ENCODE assay signal across 11 mouse cellular contexts in the genomic region with DNA sequence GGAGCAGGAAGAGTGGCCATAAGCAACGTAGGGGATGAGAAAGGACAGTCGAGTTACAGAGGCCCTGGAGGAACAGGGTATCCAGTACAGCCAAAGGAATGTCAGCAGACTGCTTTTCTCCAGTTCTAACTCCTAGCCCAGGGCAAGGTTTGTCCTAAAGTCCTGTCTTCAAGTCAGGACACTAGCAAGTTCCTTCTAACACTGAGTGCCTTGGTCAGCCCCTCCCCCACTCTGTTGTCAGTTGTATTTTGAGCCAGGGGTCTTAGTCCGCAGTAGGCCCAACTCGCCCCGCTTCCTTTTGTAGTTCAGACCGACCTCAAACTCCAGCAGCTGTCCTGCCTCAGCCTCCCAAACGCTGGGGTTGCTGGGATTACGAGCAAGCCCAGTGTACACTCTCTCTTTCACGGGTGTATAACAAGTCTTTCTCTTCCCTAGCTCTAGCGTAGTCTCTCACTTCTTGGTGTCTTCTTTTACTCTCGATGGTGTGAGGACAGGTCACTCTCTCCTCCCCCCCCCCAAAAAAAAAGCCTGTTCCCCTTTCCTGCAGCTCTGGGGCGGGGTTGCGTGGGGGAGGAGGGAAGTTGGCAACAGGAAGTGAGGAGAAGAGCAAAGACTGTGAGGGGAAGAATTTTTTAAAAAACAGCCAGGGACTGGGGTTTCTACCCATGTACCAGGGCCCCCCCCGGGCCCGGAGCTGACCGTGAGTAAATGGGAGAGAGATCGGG. TPM values are rescaled to one million over a fixed set of nuclear protein-coding genes. Genes with fewer than 3 reads are reported as not detected.
DNase-seq lines count a peak whose midpoint lies in the region; ATAC-seq and TF ChIP-seq lines count a peak whose summit lies in the region.
"Had no signal": no experiment of that assay in that cellular context is flagged by ENCODE, and none has a peak within 500 bp of the region (broad histone marks: within the 10 kb centered on the region; RNA-seq: fewer than 3 reads in every experiment).

No protein-coding gene starts in this region.

- ATAC-seq in midbrain, embryonic 11.5 days (ENCODE audit: low FRiP score), result no peak
- no peak for ATAC-seq in midbrain, embryonic 15.5 days (replicated peaks)
- ATAC-seq in liver, embryonic 16.5 days (ENCODE audit: low read depth), result no peak
- no peak for ATAC-seq in erythroid progenitor cell, adult 5-6 weeks (replicated peaks; ENCODE audit: low FRiP score, poor library complexity, severe bottlenecking)

- H3K9me3 ChIP-seq in midbrain, embryonic 11.5 days (ENCODE audit: control insufficient read depth, low read length), result no peaks in the 10 kb centered on the region
- no peaks in the 10 kb centered on the region for H3K9me3 ChIP-seq in midbrain, embryonic 15.5 days
- H3K9me3 ChIP-seq in liver, embryonic 16.5 days (replicated peaks; ENCODE audit: control insufficient read depth, low read length), result no peaks in the 10 kb centered on the region
- H3K9me3 ChIP-seq: forebrain, embryonic 12.5 days; hindbrain, embryonic 15.5 days had no signal

- no peak overlapping the region for H3K4me2 ChIP-seq in midbrain, embryonic 11.5 days
- no peak overlapping the region for H3K4me2 ChIP-seq in midbrain, embryonic 15.5 days
- H3K4me2 ChIP-seq in liver, embryonic 16.5 days (ENCODE audit: low read depth, low read length), result peak overlapping the region; percentile 33
- H3K4me2 ChIP-seq: forebrain, embryonic 12.5 days; hindbrain, embryonic 15.5 days; lung, embryonic 14.5 days had no signal

- TF ChIP-seq POLR2A in bone marrow, adult 2 months (IDR thresholded peaks at IDR 0.05; ENCODE audit: borderline replicate concordance, control insufficient read depth, low read depth, low read length), result no peak

- no peak overlapping the region for H3K27ac ChIP-seq in midbrain, embryonic 11.5 days (ENCODE audit: low read depth, low read length)
- no peak overlapping the region for H3K27ac ChIP-seq in midbrain, embryonic 15.5 days
- peak overlapping the region; percentile 96 for H3K27ac ChIP-seq in bone marrow, adult 2 months (ENCODE audit: control insufficient read depth, insufficient read depth, low read depth, low read length, poor library complexity)
- H3K27ac ChIP-seq in liver, embryonic 16.5 days (ENCODE audit: low read length), result peak overlapping the region; percentile 36
- H3K27ac ChIP-seq: forebrain, embryonic 12.5 days; hindbrain, embryonic 15.5 days had no signal

- peak; percentile 39 for DNase-seq in midbrain, embryonic 11.5 days (ENCODE audit: low spot score, missing footprints)
- DNase-seq in spleen, postnatal 36 days (ENCODE audit: low spot score in 2 of 2), result peak; percentile 77 to 83
- no peak for DNase-seq in urinary bladder, postnatal 25 days (ENCODE audit: low spot score)
- DNase-seq in right cerebral cortex, postnatal 25 days, result no peak
- DNase-seq: lung, embryonic 14.5 days had no signal

- H3K27me3 ChIP-seq in midbrain, embryonic 11.5 days (ENCODE audit: control insufficient read depth, insufficient read depth, low read length), result peaks cover 40% of the 10 kb centered on the region
- H3K27me3 ChIP-seq in midbrain, embryonic 15.5 days (replicated peaks), result peaks cover 57% of the 10 kb centered on the region
- peaks cover 9% of the 10 kb centered on the region for H3K27me3 ChIP-seq in liver, embryonic 16.5 days (ENCODE audit: control insufficient read depth, insufficient read depth, low read depth, low read length)

- H3K9ac ChIP-seq in midbrain, embryonic 11.5 days (ENCODE audit: low read length), result no peak overlapping the region
- no peak overlapping the region for H3K9ac ChIP-seq in midbrain, embryonic 15.5 days
- peak overlapping the region; percentile 23; the same call in 1 of the 2 replicates for H3K9ac ChIP-seq in liver, embryonic 16.5 days (ENCODE audit: low read depth, low read length)
- H3K9ac ChIP-seq: forebrain, embryonic 12.5 days; hindbrain, embryonic 15.5 days; lung, embryonic 14.5 days had no signal

- no peaks in the 10 kb centered on the region for H3K36me3 ChIP-seq in midbrain, embryonic 11.5 days (ENCODE audit: control insufficient read depth, insufficient read depth, low read length)
- H3K36me3 ChIP-seq in midbrain, embryonic 15.5 days (replicated peaks), result no peaks in the 10 kb centered on the region
- H3K36me3 ChIP-seq in liver, embryonic 16.5 days (ENCODE audit: control insufficient read depth, insufficient read depth), result no peaks in the 10 kb centered on the region
- H3K36me3 ChIP-seq: forebrain, embryonic 12.5 days; hindbrain, embryonic 15.5 days had no signal

- peaks cover 10% of the 10 kb centered on the region for H3K4me1 ChIP-seq in midbrain, embryonic 11.5 days (ENCODE audit: control insufficient read depth, insufficient read depth, low read length)
- H3K4me1 ChIP-seq in midbrain, embryonic 15.5 days, result peaks cover 11% of the 10 kb centered on the region
- peaks cover 4% of the 10 kb centered on the region; the same call in 1 of the 2 replicates for H3K4me1 ChIP-seq in bone marrow, adult 2 months (ENCODE audit: control insufficient read depth, insufficient read depth, low read length)
- H3K4me1 ChIP-seq in liver, embryonic 16.5 days (ENCODE audit: control insufficient read depth, low read depth, low read length), result peaks cover 21% of the 10 kb centered on the region

- TF ChIP-seq CTCF in bone marrow, adult 2 months (IDR thresholded peaks at IDR 0.05; ENCODE audit: control insufficient read depth, insufficient read depth, low read length), result no peak

- no peak overlapping the region for H3K4me3 ChIP-seq in midbrain, embryonic 11.5 days (ENCODE audit: low read depth, low read length)
- H3K4me3 ChIP-seq in midbrain, embryonic 15.5 days, result no peak overlapping the region
- peak overlapping the region; percentile 79 for H3K4me3 ChIP-seq in bone marrow, adult 2 months (replicated peaks; ENCODE audit: control insufficient read depth, low read depth, low read length)
- peak overlapping the region; percentile 37 for H3K4me3 ChIP-seq in liver, embryonic 16.5 days (ENCODE audit: low read depth, low read length)
- H3K4me3 ChIP-seq: forebrain, embryonic 12.5 days; hindbrain, embryonic 15.5 days had no signal

- WGBS in midbrain, embryonic 11.5 days, result 75% methylated on average over 17 of the region's 17 CpGs
- 72% methylated on average over 17 of the region's 17 CpGs for WGBS in midbrain, embryonic 15.5 days
- 9% methylated on average over 17 of the region's 17 CpGs for WGBS in bone marrow, adult 2 months
- 22% methylated on average over 17 of the region's 17 CpGs for WGBS in liver, embryonic 16.5 days (ENCODE audit: insufficient replicate concordance)

RNA-seq across cellular contexts. Expression of gene Arhgap9, which starts 1.5 kb away (rescaled TPM):
- 1.1 and 1.4 TPM in 2 replicates for polyA plus RNA-seq in midbrain, embryonic 11.5 days (2014; fragmentation: Nextera tagmentation; extraction: Ambion mirVana)
- 0.87 and 0.99 TPM in 2 replicates for polyA plus RNA-seq in midbrain, embryonic 15.5 days (2015; fragmentation: Nextera tagmentation; extraction: Ambion mirVana)
- polyA plus RNA-seq in bone marrow, adult 2 months (2011; ENCODE audit: insufficient read depth, insufficient read length, low replicate concordance, missing spikeins), result 30.1 and 77.2 TPM in 2 replicates
- polyA plus RNA-seq in liver, embryonic 16.5 days (2015; fragmentation: Nextera tagmentation; extraction: Ambion mirVana), result 12.2 and 13.2 TPM in 2 replicates
- 18.0 and 18.9 TPM in 2 replicates for total RNA-seq in erythroid progenitor cell, adult 5-6 weeks (2015; ENCODE audit: low replicate concordance)
- total RNA-seq in erythroid progenitor cell, adult 5-6 weeks (2017; ENCODE audit: low replicate concordance), result 6.4 and 15.4 TPM in 2 replicates

RNA-seq across cellular contexts. Expression of gene Mars, which starts 11.7 kb away (rescaled TPM):
- 185 and 187 TPM in 2 replicates for polyA plus RNA-seq in midbrain, embryonic 11.5 days (2014; fragmentation: Nextera tagmentation; extraction: Ambion mirVana)
- polyA plus RNA-seq in midbrain, embryonic 15.5 days (2015; fragmentation: Nextera tagmentation; extraction: Ambion mirVana), result 121 and 123 TPM in 2 replicates
- polyA plus RNA-seq in bone marrow, adult 2 months (2011; ENCODE audit: insufficient read depth, insufficient read length, low replicate concordance, missing spikeins), result 41.6 and 85.0 TPM in 2 replicates
- 100 and 109 TPM in 2 replicates for polyA plus RNA-seq in liver, embryonic 16.5 days (2015; fragmentation: Nextera tagmentation; extraction: Ambion mirVana)
- total RNA-seq in erythroid progenitor cell, adult 5-6 weeks (2015; ENCODE audit: low replicate concordance), result 68.5 and 80.9 TPM in 2 replicates
- total RNA-seq in erythroid progenitor cell, adult 5-6 weeks (2017; ENCODE audit: low replicate concordance), result 86.0 and 98.9 TPM in 2 replicates

RNA-seq across cellular contexts. Expression of gene Gli1, which starts 18.5 kb away (rescaled TPM):
- polyA plus RNA-seq in midbrain, embryonic 11.5 days (2014; fragmentation: Nextera tagmentation; extraction: Ambion mirVana), result 3.1 and 4.1 TPM in 2 replicates
- 1.1 and 1.5 TPM in 2 replicates for polyA plus RNA-seq in midbrain, embryonic 15.5 days (2015; fragmentation: Nextera tagmentation; extraction: Ambion mirVana)
- 2.2 TPM in 1 of 2 replicates, not detected in the other for polyA plus RNA-seq in bone marrow, adult 2 months (2011; ENCODE audit: insufficient read depth, insufficient read length, low replicate concordance, missing spikeins)
- 0.15 and 0.21 TPM in 2 replicates for polyA plus RNA-seq in liver, embryonic 16.5 days (2015; fragmentation: Nextera tagmentation; extraction: Ambion mirVana)
- total RNA-seq in erythroid progenitor cell, adult 5-6 weeks (2015; ENCODE audit: low replicate concordance), result not detected in 2 replicates
- not detected in 2 replicates for total RNA-seq in erythroid progenitor cell, adult 5-6 weeks (2017; ENCODE audit: low replicate concordance)

RNA-seq across cellular contexts. Expression of gene Inhbe, which starts 30.9 kb away (rescaled TPM):
- not detected in 2 replicates for polyA plus RNA-seq in midbrain, embryonic 11.5 days (2014; fragmentation: Nextera tagmentation; extraction: Ambion mirVana)
- 0.04 and 0.06 TPM in 2 replicates for polyA plus RNA-seq in midbrain, embryonic 15.5 days (2015; fragmentation: Nextera tagmentation; extraction: Ambion mirVana)
- 0.27 TPM in 1 of 2 replicates, not detected in the other for polyA plus RNA-seq in bone marrow, adult 2 months (2011; ENCODE audit: insufficient read depth, insufficient read length, low replicate concordance, missing spikeins)
- polyA plus RNA-seq in liver, embryonic 16.5 days (2015; fragmentation: Nextera tagmentation; extraction: Ambion mirVana), result 0.78 and 0.99 TPM in 2 replicates
- total RNA-seq in erythroid progenitor cell, adult 5-6 weeks (2015; ENCODE audit: low replicate concordance), result not detected in 2 replicates
- total RNA-seq in erythroid progenitor cell, adult 5-6 weeks (2017; ENCODE audit: low replicate concordance), result not detected in 2 replicates
- polyA plus RNA-seq: forebrain, embryonic 12.5 days had no signal

RNA-seq across cellular contexts. Expression of gene Mbd6, which starts 34.5 kb away (rescaled TPM):
- polyA plus RNA-seq in midbrain, embryonic 11.5 days (2014; fragmentation: Nextera tagmentation; extraction: Ambion mirVana), result 12.3 and 16.3 TPM in 2 replicates
- 16.2 and 18.8 TPM in 2 replicates for polyA plus RNA-seq in midbrain, embryonic 15.5 days (2015; fragmentation: Nextera tagmentation; extraction: Ambion mirVana)
- polyA plus RNA-seq in bone marrow, adult 2 months (2011; ENCODE audit: insufficient read depth, insufficient read length, low replicate concordance, missing spikeins), result 75.9 and 131 TPM in 2 replicates
- polyA plus RNA-seq in liver, embryonic 16.5 days (2015; fragmentation: Nextera tagmentation; extraction: Ambion mirVana), result 5.7 and 6.5 TPM in 2 replicates
- 55.8 and 69.6 TPM in 2 replicates for total RNA-seq in erythroid progenitor cell, adult 5-6 weeks (2015; ENCODE audit: low replicate concordance)
- 10.7 and 15.0 TPM in 2 replicates for total RNA-seq in erythroid progenitor cell, adult 5-6 weeks (2017; ENCODE audit: low replicate concordance)

Comparison
In these comparisons a context has a peak if more than half of its experiments do, and no peak if none do; other contexts are left out.
1. DNase-seq: peak in midbrain, embryonic 11.5 days (single experiment) and spleen, postnatal 36 days (2 of 2); none in urinary bladder, postnatal 25 days (single experiment) and right cerebral cortex, postnatal 25 days (single experiment).
2. H3K27ac ChIP-seq: peak in bone marrow, adult 2 months (single experiment) and liver, embryonic 16.5 days (single experiment); none in midbrain, embryonic 11.5 days (single experiment) and midbrain, embryonic 15.5 days (single experiment).
3. H3K4me3 ChIP-seq: peak in bone marrow, adult 2 months (single experiment) and liver, embryonic 16.5 days (single experiment); none in midbrain, embryonic 11.5 days (single experiment) and midbrain, embryonic 15.5 days (single experiment).